Mouse (Mus musculus) erythroblast, embryonic 14.5 days (primary cell): Measurements from ENCODE around the gene Pdss1.

Experiments used
- GATA1 ChIP-seq: IDR thresholded peaks from 2 replicates; pipeline ENCODE4 v1.6.1; 2012; ENCODE audit warnings: low read length, inconsistent platforms, mixed read lengths
- TAL1 ChIP-seq: IDR thresholded peaks from 3 replicates; pipeline ENCODE4 v1.6.1; 2012; ENCODE audit warnings: low read length, inconsistent platforms, mixed read lengths

GRCm38 (mm10) chr2:22962970-22963369 lies 67.6 kb downstream of the Pdss1 start:
- TF ChIP-seq GATA1 (no peak), TAL1 (no peak)
